Mouse (Mus musculus) stomach, postnatal 0 days (tissue): ENCODE data around the gene Snrnp70. TPM values are rescaled to one million over a fixed set of nuclear protein-coding genes. Genes with fewer than 3 reads are reported as not detected.
A peak's percentile ranks its signal among the peaks of the same experiment; 100 is the strongest.
"Not testable (repeated sequence)": the region's sequence is repeated elsewhere in the genome, so short reads cannot be mapped to it uniquely, and the experiment has no call there.

Experiments
- ATAC-seq: fragments of 200-750 bp; cut with Nextera tagmentation; 2 replicates; pipeline ENCODE4 v1.8.0; 2017; ENCODE audit not compliant: low FRiP score, low TSS enrichment
- DNase-seq: peaks from one replicate; pipeline ENCODE4 v3.0.0-alpha.2; 2016; ENCODE audit warnings: low spot score
- H3K27ac ChIP-seq: fragments of 300-500 bp; sonication (generic); replicated peaks from 2 replicates; pipeline ENCODE4 v1.5.1; 2014; ENCODE audit warnings: mild to moderate bottlenecking, control low read depth
- H3K27me3 ChIP-seq: fragments of 300-500 bp; sonication (generic); 2 replicates; pipeline ENCODE4 v1.6.1; 2014; ENCODE audit warnings: low read length; ENCODE audit not compliant: control insufficient read depth, insufficient read depth
- H3K36me3 ChIP-seq: fragments of 300-500 bp; sonication (generic); 2 replicates; pipeline ENCODE4 v1.6.1; 2014; ENCODE audit warnings: low read length, mixed read lengths; ENCODE audit not compliant: control insufficient read depth, insufficient read depth
- H3K4me1 ChIP-seq: fragments of 300-500 bp; sonication (generic); replicated peaks from 2 replicates; pipeline ENCODE4 v1.6.1; 2014; ENCODE audit warnings: antibody characterized with exemption; ENCODE audit not compliant: control insufficient read depth, insufficient read depth
- H3K4me2 ChIP-seq: fragments of 300-500 bp; sonication (generic); replicated peaks from 2 replicates; pipeline ENCODE4 v1.6.1; 2014; ENCODE audit warnings: low read depth, mild to moderate bottlenecking, control low read depth, moderate library complexity
- H3K4me3 ChIP-seq: fragments of 300-500 bp; sonication (generic); 2 replicates; pipeline ENCODE4 v1.5.1; 2014; ENCODE audit warnings: low read depth, low read length, control low read depth
- H3K9ac ChIP-seq: fragments of 300-500 bp; sonication (generic); 2 replicates; pipeline ENCODE4 v1.6.1; 2014; ENCODE audit warnings: mild to moderate bottlenecking, low read length, control low read depth, mixed read lengths
- H3K9me3 ChIP-seq: fragments of 300-500 bp; sonication (generic); 2 replicates; pipeline ENCODE4 v1.6.1; 2016; ENCODE audit warnings: low read length; ENCODE audit not compliant: control insufficient read depth
- CTCF ChIP-seq: IDR thresholded peaks from 2 replicates; pipeline ENCODE4 v1.5.1; 2016; ENCODE audit warnings: antibody characterized with exemption, low read depth, mild to moderate bottlenecking, moderate library complexity
- EP300 ChIP-seq: optimal IDR thresholded peaks from 2 replicates; pipeline ENCODE3; 2016; ENCODE audit warnings: antibody characterized with exemption
- WGBS: fragments of 180-500 bp; shearing (Covaris S2); extraction: QIAGEN DNeasy Blood & Tissue Kit; methylation state at CpG from one replicate; pipeline ENCODE4 v1.1.7; 2014; 5-methylcytosine and 5-hydroxymethylcytosine counted together
- polyA plus RNA-seq: library from polyadenylated mRNA; unstranded; fragments of >200 nt; fragmentation: Nextera tagmentation; extraction: Ambion mirVana; gene quantifications from 2 replicates; pipeline ENCODE4 v1.2.1, GENCODE M21; 2015

Snrnp70 gene
- polyA plus RNA-seq, 1 experiment from 2014 or later = 78.8 TPM

DNA sequence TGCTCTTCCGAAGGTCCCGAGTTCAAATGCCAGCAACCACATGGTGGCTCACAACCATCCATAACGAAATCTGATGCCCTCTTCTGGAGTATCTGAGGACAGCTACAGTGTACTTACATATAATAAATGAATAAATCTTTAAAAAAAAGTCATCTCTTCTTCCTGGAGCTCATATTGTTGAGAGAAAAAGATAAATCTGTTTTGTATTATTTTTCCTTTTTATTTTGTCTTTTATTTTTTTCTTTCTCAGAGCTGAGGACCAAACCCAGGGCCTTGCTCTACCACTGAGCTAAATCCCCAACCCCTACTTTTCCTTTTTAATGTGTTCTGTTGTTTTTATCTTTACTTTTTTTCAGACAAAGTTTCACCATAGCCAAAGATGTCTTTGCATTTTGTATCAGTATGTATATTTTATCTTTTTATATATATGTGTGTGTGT lies 814 bp upstream of the Snrnp70 start:
- 3% methylated on average over 3 of the region's 3 CpGs for WGBS
- Histone ChIP-seq H3K36me3 (peaks cover 12% of the 10 kb centered on the region; the same call in 1 of the 2 replicates), H3K27ac (peak overlapping the region; percentile 81), H3K4me2 (peak overlapping the region; percentile 58), H3K4me3 (peak overlapping the region; percentile 75)
- TF ChIP-seq CTCF = peak; percentile 59
- DNase-seq, H3K9me3 ChIP-seq, H3K27me3 ChIP-seq, H3K4me1 ChIP-seq, H3K9ac ChIP-seq: not testable (repeated sequence)
- peak; percentile 48 for ATAC-seq

DNA sequence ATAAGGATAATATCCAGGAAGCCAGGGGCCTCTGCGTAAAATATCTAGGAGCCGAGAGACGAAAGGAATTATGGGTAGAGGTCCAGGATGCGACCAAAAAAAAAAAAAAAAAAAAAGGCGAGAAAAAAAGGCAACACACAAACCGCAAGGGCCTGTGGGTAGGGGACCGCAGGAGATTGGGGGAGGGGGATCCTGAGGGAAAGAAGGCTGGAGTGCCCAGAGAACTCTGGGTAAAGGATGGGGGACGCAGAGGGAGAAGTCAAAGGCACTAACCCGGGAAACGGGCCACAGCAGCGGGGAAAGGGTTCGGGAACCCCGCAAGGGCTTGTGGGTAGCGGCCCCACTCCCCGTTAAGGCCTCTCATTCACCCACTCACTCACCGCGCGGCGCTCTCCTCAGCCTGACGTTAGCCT lies 407 bp downstream of the Snrnp70 start:
- peak overlapping the region; percentile 80 for H3K9ac ChIP-seq
- ATAC-seq (peak; percentile 76), DNase-seq (no peak)
- peak overlapping the region; percentile 97 for H3K27ac ChIP-seq
- 0% methylated on average over 19 of the region's 20 CpGs for WGBS
- H3K27me3 ChIP-seq = no peaks in the 10 kb centered on the region
- peaks cover 14% of the 10 kb centered on the region; the same call in 1 of the 2 replicates for H3K36me3 ChIP-seq
- peaks cover 4% of the 10 kb centered on the region; the same call in 1 of the 2 replicates for H3K4me1 ChIP-seq
- H3K9me3 ChIP-seq = no peaks in the 10 kb centered on the region
- TF ChIP-seq EP300 = no peak
- TF ChIP-seq CTCF = no peak
- H3K4me2 ChIP-seq = peak overlapping the region; percentile 69
- H3K4me3 ChIP-seq = peak overlapping the region; percentile 75

DNA sequence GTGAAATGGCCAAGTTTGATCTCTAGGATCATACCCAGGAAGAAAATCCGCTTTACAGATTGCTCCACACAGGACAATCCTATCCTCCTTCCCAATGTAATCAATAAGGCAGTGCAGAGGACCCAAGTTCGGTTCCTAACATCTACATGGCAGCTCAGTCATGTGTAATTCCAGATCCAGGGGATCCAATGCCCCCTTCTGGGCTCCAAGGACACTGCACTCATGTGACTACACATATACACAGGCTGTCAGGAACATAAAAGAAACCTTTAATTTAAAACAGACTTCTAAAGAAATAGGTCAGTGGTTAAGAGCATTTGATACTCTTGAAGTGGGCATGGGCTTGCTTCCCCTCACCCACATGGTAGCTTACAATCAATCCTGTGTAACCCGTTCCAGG lies 9.5 kb downstream of the Snrnp70 start:
- ATAC-seq = no peak
- H3K9ac ChIP-seq = no peak overlapping the region
- H3K4me3 ChIP-seq = no peak overlapping the region
- no peaks in the 10 kb centered on the region for H3K4me1 ChIP-seq
- no peak overlapping the region for H3K4me2 ChIP-seq
- no peaks in the 10 kb centered on the region for H3K27me3 ChIP-seq
- no peaks in the 10 kb centered on the region for H3K9me3 ChIP-seq
- no peak overlapping the region for H3K27ac ChIP-seq
- DNase-seq = no peak
- WGBS = 93% methylated on average over 3 of the region's 3 CpGs
- peaks cover 60% of the 10 kb centered on the region for H3K36me3 ChIP-seq
- TF ChIP-seq EP300 = no peak
- peak; percentile 55 for TF ChIP-seq CTCF

DNA sequence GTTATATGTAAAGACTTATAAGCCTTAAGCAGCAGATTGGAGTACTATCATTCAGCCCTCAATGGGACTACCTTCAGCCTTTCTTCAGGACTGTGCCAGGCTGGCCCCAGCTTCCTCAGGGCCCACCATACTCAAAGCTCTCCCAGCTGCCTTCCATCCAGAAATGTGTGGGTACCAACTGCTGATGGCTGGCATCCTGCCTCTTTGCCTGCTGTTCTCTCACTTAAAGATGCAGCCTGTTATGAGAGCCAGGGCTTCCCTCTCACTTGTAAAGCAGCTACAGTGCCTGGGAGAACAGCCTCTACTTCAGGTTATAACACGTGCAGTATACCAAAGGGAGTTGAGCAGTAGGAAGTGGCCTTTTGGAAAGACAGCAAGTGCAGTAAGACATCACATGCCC lies 19.5 kb downstream of the Snrnp70 start:
- Histone ChIP-seq H3K4me1 (no peaks in the 10 kb centered on the region), H3K4me3 (no peak overlapping the region), H3K4me2 (no peak overlapping the region), H3K27me3 (no peaks in the 10 kb centered on the region), H3K36me3 (peaks cover 36% of the 10 kb centered on the region), H3K27ac (no peak overlapping the region), H3K9ac (no peak overlapping the region), H3K9me3 (no peaks in the 10 kb centered on the region)
- WGBS = 96% methylated on average over 1 of the region's 1 CpGs
- ATAC-seq (no peak), DNase-seq (no peak)
- no peak for TF ChIP-seq CTCF

DNA sequence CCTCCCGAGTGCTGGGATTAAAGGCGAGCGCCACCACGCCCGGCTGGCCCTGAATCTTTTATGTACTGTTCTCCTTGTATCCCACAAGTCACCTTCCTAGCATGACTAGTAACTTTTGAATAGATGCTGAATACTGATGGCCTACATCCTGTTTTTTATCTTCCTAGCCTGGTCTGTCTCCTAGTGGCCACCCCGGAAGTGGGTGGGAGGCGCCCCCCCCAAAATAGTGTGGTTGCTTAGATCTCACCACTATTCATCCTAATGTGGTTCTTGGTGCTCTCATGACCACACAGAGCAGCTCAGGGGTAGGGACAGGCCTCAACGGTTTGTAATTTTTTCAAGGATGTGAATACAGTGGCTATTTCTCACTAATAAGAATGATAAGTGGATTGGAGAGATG lies 20.9 kb downstream of the Snrnp70 start:
- no peaks in the 10 kb centered on the region for H3K9me3 ChIP-seq
- 87% methylated on average over 8 of the region's 8 CpGs for WGBS
- H3K4me2 ChIP-seq = no peak overlapping the region
- H3K27ac ChIP-seq = no peak overlapping the region
- DNase-seq (no peak), ATAC-seq (no peak)
- no peak overlapping the region for H3K4me3 ChIP-seq
- H3K4me1 ChIP-seq = no peaks in the 10 kb centered on the region
- H3K36me3 ChIP-seq = peaks cover 29% of the 10 kb centered on the region
- H3K9ac ChIP-seq = no peak overlapping the region
- TF ChIP-seq EP300 (no peak), CTCF (no peak)
- H3K27me3 ChIP-seq = no peaks in the 10 kb centered on the region

DNA sequence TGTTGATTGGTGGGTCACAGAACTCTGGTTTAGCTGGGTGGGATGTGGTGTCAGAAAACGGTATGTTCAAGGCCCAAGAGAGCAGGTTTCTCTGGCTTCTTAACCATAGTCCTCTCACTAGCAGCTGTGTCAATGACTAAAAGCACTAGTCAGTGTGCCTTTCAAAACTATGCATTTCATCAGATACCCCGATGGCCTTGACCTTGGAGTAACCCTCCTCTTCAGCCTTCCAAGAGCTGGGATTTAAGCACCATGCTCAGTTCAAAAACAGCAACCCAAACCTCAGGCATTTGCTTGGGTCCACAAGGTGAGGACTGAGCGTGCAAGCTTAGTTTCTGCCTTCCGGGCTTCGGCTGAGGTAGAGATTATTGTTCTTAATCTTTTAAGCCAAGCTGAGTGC lies 23.2 kb downstream of the Snrnp70 start:
- Histone ChIP-seq H3K9me3 (no peaks in the 10 kb centered on the region), H3K4me2 (no peak overlapping the region), H3K27ac (no peak overlapping the region), H3K36me3 (peaks cover 20% of the 10 kb centered on the region), H3K4me3 (no peak overlapping the region), H3K4me1 (no peaks in the 10 kb centered on the region), H3K9ac (no peak overlapping the region), H3K27me3 (no peaks in the 10 kb centered on the region)
- TF ChIP-seq EP300 (no peak), CTCF (no peak)
- DNase-seq = no peak
- ATAC-seq = no peak
- WGBS = 77% methylated on average over 5 of the region's 5 CpGs
